Mouse (Mus musculus): ENCODE measurements at regions not wholly inside any gene's neighbourhood (a gene's known extent, or its start where the extent isn't known, plus 50 kb on each side); places are given as distances from the start of the nearest gene placed in this dataset.

DNA sequence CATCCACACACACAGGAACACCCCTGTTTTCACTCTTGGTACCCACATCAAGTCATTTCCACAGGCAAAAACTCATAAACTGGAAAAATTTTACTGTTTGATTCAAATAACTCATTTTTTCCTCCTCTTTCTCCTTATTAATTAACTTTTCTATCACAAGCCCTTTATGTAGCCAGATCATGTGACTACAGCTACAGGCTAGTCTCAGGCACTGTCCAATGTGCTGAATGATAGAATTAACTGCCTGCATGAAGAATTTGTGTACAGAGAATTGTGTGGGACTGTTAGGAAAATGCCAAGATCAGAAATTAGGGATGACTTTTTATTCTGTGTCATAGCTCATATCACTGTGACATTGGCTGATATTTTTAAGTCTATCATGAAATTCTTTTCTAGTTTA, 402.4 kb upstream of the Got2 start:
- TF ChIP-seq CTCF (IDR thresholded peaks at IDR 0.05; ENCODE audit: extremely low read depth, insufficient read depth, low read length), result no peak
- no peak for TF ChIP-seq POLR2A (IDR thresholded peaks at IDR 0.05; ENCODE audit: extremely low read depth, insufficient read depth, low read length)
